Mouse (Mus musculus) limb, embryonic 15.5 days (tissue): ENCODE measurements at regions not wholly inside any gene's neighbourhood (a gene's known extent, or its start where the extent isn't known, plus 50 kb on each side); places are given as distances from the start of the nearest gene placed in this dataset.

Source experiments
- ATAC-seq: fragments of 200-750 bp; cut with Nextera tagmentation; 2 replicates; pipeline ENCODE4 v1.8.0; 2017; ENCODE audit warnings: low read depth, moderate TSS enrichment; ENCODE audit not compliant: insufficient number of reproducible peaks, low FRiP score, low TSS enrichment
- H3K27ac ChIP-seq: fragments of 300-500 bp; sonication (generic); 2 replicates; pipeline ENCODE4 v1.5.1; 2015; ENCODE audit warnings: moderate library complexity, mild to moderate bottlenecking, inconsistent platforms
- H3K27me3 ChIP-seq: fragments of 300-500 bp; sonication (generic); 2 replicates; pipeline ENCODE4 v1.6.1; 2015; ENCODE audit warnings: inconsistent platforms
- H3K36me3 ChIP-seq: fragments of 300-500 bp; sonication (generic); 2 replicates; pipeline ENCODE4 v1.6.1; 2015; ENCODE audit warnings: inconsistent platforms
- H3K4me1 ChIP-seq: fragments of 300-500 bp; sonication (generic); 2 replicates; pipeline ENCODE4 v1.6.1; 2015; ENCODE audit warnings: inconsistent platforms
- H3K4me2 ChIP-seq: fragments of 300-500 bp; sonication (generic); 2 replicates; pipeline ENCODE4 v1.6.1; 2015; ENCODE audit warnings: mild to moderate bottlenecking, inconsistent platforms
- H3K4me3 ChIP-seq: fragments of 300-500 bp; sonication (generic); 2 replicates; pipeline ENCODE4 v1.5.1; 2015; ENCODE audit warnings: mild to moderate bottlenecking, inconsistent platforms
- H3K9ac ChIP-seq: fragments of 300-500 bp; sonication (generic); 2 replicates; pipeline ENCODE4 v1.6.1; 2015; ENCODE audit warnings: inconsistent platforms
- H3K9me3 ChIP-seq: fragments of 300-500 bp; sonication (generic); 2 replicates; pipeline ENCODE4 v1.6.1; 2016; ENCODE audit warnings: inconsistent platforms
- WGBS: fragments of 180-500 bp; shearing (Covaris S2); methylation state at CpG from one replicate; pipeline ENCODE4 v1.1.7; 2015; 5-methylcytosine and 5-hydroxymethylcytosine counted together

DNA sequence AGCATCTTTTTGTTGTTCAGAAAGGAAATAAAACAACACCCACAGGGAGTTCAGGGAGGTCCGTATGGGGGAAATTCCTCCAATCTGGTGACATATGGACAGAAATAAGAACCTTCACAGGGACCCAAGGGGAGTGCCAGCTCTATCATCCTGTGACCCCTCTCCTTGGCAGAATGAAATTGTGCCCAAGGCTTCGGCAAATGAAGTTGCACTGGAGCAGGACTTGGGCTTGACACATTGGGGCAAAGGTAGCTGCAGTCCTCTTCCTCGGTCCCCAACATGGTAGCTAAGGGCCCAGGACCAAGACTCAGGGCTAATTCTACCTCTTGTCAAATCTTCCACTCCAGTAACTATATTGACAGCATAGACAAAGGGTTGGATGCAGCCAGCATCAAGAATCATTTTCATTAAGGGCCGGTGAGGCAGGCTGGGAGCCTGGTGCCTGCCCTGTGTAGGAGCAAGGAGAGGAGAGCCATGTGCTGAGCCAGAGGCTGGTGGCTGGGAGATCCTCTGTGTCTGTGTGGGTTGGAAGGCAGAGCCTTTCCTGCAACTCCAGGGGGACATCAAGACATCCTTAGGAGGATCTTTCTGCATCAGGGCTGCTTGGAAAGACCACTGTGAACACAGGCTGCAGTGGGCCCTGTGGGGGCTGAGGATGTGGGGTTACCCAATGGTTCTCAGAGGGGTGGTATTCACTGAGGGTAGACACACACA lies 59.2 kb upstream of the Slco4a1 start:
- WGBS, result 72% methylated on average over 4 of the region's 4 CpGs
- H3K4me3 ChIP-seq, result no peak overlapping the region
- H3K27me3 ChIP-seq, result 0 out of 2 replicates have a peak, but pooled peaks cover 8% of the 10 kb centered on the region
- no peak for ATAC-seq
- H3K27ac ChIP-seq, result no peak overlapping the region
- H3K9ac ChIP-seq, result no peak overlapping the region
- H3K36me3 ChIP-seq, result no peaks in the 10 kb centered on the region
- no peaks in the 10 kb centered on the region for H3K4me1 ChIP-seq
- H3K4me2 ChIP-seq, result no peak overlapping the region
- no peaks in the 10 kb centered on the region for H3K9me3 ChIP-seq

GRCm38 (mm10) chr2:180396211-180396610 lies 59.8 kb upstream of the Slco4a1 start:
- 78% methylated on average over 3 of the region's 3 CpGs for WGBS
- H3K4me3 ChIP-seq, result no peak overlapping the region
- H3K9ac ChIP-seq, result no peak overlapping the region
- no peak overlapping the region for H3K4me2 ChIP-seq
- no peaks in the 10 kb centered on the region for H3K36me3 ChIP-seq
- H3K9me3 ChIP-seq, result no peaks in the 10 kb centered on the region
- ATAC-seq, result no peak
- no peak overlapping the region for H3K27ac ChIP-seq
- H3K27me3 ChIP-seq, result 0 out of 2 replicates have a peak, but pooled peaks cover 11% of the 10 kb centered on the region
- H3K4me1 ChIP-seq, result no peaks in the 10 kb centered on the region

DNA sequence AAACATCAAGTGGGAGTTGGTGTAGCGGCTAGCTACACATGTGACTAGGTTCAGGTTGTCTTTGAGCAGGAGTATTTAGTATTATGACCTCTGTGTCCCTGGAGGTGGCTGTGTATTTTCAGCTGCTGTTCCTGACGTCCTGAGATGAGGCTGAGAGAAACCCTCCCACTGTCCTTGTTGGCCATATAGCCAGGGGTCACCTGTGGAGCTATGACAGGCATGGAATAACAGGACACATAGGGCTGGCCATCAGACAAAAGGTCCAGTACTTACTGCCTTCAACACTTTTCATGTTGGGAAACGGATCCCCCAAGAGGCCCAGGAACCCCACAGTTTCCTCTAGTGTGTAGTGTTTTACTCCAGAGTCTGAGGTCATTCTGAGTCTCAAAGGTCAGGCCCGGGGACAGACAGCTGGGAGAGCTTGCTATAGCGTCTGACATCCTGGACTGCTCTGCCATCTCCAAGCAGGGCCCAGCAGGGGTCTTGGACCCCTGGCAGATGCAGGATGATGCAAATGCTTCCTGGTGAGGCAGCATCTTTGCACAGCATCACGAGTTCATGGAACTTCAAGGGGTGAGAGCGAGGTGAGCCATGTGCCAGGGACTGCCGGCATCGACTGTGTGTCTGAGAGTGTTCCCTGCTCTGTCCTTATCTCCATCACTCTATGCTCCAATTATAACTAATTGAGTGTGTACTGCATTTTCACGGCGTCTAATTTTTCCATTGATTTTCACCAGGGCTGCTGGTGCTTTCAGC lies 60.6 kb upstream of the Slco4a1 start:
- WGBS, result 56% methylated on average over 11 of the region's 11 CpGs
- no peaks in the 10 kb centered on the region for H3K36me3 ChIP-seq
- no peak for ATAC-seq
- H3K4me1 ChIP-seq, result no peaks in the 10 kb centered on the region
- H3K27me3 ChIP-seq, result peaks cover 19% of the 10 kb centered on the region
- H3K27ac ChIP-seq, result no peak overlapping the region
- no peak overlapping the region for H3K4me3 ChIP-seq
- no peak overlapping the region for H3K4me2 ChIP-seq
- no peaks in the 10 kb centered on the region for H3K9me3 ChIP-seq
- no peak overlapping the region for H3K9ac ChIP-seq

DNA sequence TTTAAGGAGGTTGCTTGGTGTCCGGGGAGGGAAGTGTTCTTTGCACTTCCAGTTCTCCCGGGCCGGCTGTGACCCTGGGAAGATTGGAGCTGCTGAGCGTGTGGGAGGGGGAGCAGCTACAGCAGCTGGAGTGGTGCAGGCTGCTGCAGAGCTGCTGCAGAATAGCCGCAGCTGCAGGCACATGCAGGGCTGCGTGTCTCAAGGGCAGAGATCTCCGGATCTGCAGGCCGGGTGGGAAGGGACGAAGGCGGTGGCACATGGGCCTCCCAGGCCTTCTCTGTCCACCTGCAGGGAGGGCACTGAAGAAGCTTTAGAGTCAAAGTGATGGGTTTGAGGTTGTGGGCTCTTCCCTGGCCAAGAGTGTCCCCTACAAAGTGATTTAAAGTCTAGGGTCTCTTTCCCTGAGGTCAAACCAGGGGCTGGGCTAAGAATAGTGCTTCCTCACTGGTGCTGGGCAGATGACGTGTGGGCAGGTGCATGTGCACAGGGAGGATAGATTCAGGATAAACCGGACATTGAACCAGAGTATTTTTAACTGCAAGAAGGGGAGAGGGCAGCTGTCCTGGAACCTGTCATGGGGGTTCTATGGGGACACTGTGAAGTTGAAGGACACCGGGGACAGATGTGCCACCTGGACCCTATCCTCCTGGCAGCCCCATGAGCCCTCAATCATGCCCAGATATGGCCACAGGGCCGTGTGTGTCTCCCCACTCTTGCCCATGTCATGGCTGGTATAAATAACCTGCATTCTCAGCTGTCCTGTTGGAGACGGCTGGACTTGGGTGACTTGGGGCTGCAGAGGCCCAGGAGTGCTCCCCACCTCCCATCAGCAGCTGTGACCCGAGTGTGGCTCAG lies 58.6 kb upstream of the Gata5 start:
- Histone ChIP-seq H3K9me3 (no peaks in the 10 kb centered on the region), H3K4me3 (no peak overlapping the region), H3K27ac (no peak overlapping the region), H3K36me3 (no peaks in the 10 kb centered on the region), H3K4me1 (no peaks in the 10 kb centered on the region), H3K9ac (no peak overlapping the region), H3K4me2 (no peak overlapping the region), H3K27me3 (peaks cover 42% of the 10 kb centered on the region)
- WGBS, result 61% methylated on average over 16 of the region's 16 CpGs
- ATAC-seq, result no peak

DNA sequence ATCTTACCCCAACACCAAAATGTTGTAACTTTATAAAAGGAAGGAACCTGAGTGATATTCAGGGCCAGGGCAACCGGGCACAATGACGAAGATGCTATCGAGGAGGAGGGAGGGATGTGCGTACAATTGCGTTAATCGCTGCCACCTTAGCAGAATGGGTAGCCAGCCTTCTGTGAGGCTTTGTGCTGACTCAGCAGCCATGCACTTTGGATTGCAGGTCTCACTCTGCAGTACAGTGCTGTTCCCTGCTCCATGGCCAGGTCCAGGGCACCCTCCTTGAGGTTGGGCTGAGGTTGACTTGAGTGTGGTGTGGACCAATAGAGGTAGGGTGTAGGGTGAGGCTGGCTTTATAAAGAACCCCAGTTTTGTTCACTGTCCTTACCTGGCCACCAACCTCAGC lies 57.8 kb upstream of the Gata5 start:
- 85% methylated on average over 6 of the region's 6 CpGs for WGBS
- Histone ChIP-seq H3K4me2 (no peak overlapping the region), H3K4me1 (no peaks in the 10 kb centered on the region)

DNA sequence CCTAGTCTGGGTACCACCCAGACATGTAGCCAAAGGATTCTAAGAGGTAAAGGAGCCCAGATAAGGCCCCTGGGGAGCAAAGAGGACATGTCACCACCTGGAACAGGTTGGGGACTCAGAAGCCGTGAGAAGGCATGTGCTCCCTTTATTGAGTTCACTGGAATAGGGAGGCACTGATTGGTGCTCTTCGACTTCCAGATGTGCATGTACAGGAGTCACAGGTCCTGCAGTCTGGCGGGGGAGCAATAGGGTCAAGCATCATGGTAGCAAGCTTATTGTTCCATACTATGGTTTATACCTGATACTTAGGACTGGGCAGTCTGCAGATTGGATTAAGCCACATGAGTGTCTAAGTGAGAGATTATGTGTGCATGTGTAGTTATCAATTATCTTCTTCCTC lies 56.9 kb upstream of the Gata5 start:
- Histone ChIP-seq H3K4me1 (peaks cover 3% of the 10 kb centered on the region), H3K9me3 (no peaks in the 10 kb centered on the region), H3K27me3 (peaks cover 58% of the 10 kb centered on the region), H3K27ac (no peak overlapping the region), H3K4me2 (no peak overlapping the region), H3K4me3 (no peak overlapping the region), H3K36me3 (no peaks in the 10 kb centered on the region), H3K9ac (no peak overlapping the region)
- 79% methylated on average over 3 of the region's 3 CpGs for WGBS
- ATAC-seq, result no peak

More for the DNA sequence above, 57.8 kb upstream of the Gata5 start:
- no peak for ATAC-seq
- no peaks in the 10 kb centered on the region for H3K9me3 ChIP-seq
- H3K27me3 ChIP-seq, result peaks cover 48% of the 10 kb centered on the region
- H3K4me3 ChIP-seq, result no peak overlapping the region
- H3K36me3 ChIP-seq, result no peaks in the 10 kb centered on the region
- H3K27ac ChIP-seq, result no peak overlapping the region
- H3K9ac ChIP-seq, result no peak overlapping the region

- no peak overlapping the region for H3K27ac ChIP-seq
- no peaks in the 10 kb centered on the region for H3K36me3 ChIP-seq
- H3K4me2 ChIP-seq, result no peak overlapping the region
- H3K4me3 ChIP-seq, result no peak overlapping the region
- no peak overlapping the region for H3K9ac ChIP-seq
- H3K27me3 ChIP-seq, result peaks cover 66% of the 10 kb centered on the region
- WGBS, result 54% methylated on average over 15 of the region's 15 CpGs
- no peaks in the 10 kb centered on the region for H3K9me3 ChIP-seq
- H3K4me1 ChIP-seq, result peaks cover 11% of the 10 kb centered on the region
- ATAC-seq, result no peak
These were observed 55.9 kb upstream of the Gata5 start for GRCm38 (mm10) chr2:180390216-180390996.

GRCm38 (mm10) chr2:180389486-180389885 lies 55.0 kb upstream of the Gata5 start:
- 54% methylated on average over 2 of the region's 2 CpGs for WGBS
- H3K4me3 ChIP-seq, result no peak overlapping the region; the same call in 1 of the 2 replicates
- H3K27me3 ChIP-seq, result peaks cover 75% of the 10 kb centered on the region

GRCm38 (mm10) chr2:180389013-180389412 lies 54.5 kb upstream of the Gata5 start:
- Histone ChIP-seq H3K4me3 (peak overlapping the region; percentile 7; the same call in 1 of the 2 replicates), H3K27me3 (peaks cover 79% of the 10 kb centered on the region)

More at GRCm38 (mm10) chr2:180389486-180389885, 55.0 kb upstream of the Gata5 start:
- Histone ChIP-seq H3K27ac (no peak overlapping the region), H3K4me1 (peaks cover 14% of the 10 kb centered on the region), H3K9ac (no peak overlapping the region), H3K9me3 (no peaks in the 10 kb centered on the region), H3K36me3 (no peaks in the 10 kb centered on the region), H3K4me2 (no peak overlapping the region)
- ATAC-seq, result no peak

DNA sequence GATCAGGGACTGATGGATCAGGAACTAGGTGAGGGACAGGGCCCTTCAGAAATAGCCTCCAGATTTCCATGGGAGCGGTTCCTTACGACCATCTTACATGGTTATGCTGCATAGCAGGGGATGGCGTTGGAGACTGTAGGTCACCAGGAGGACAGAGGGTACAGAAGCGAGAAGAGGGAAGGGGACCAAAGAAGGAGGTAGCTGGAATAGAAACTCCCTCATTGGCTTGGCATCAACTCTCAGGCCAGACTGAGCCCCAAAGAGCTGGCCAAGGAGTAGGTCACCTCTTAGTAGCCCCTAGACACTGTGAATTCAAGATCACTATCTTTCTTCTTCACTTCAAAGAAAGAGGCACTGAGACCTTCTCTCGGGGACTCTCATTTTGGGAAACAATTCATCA lies 53.6 kb upstream of the Gata5 start:
- Histone ChIP-seq H3K4me3 (no peak overlapping the region), H3K9me3 (no peaks in the 10 kb centered on the region), H3K36me3 (no peaks in the 10 kb centered on the region), H3K4me1 (peaks cover 14% of the 10 kb centered on the region), H3K9ac (no peak overlapping the region), H3K27me3 (peaks cover 87% of the 10 kb centered on the region), H3K27ac (no peak overlapping the region), H3K4me2 (no peak overlapping the region)
- 66% methylated on average over 5 of the region's 5 CpGs for WGBS
- ATAC-seq, result no peak

More at GRCm38 (mm10) chr2:180389013-180389412, 54.5 kb upstream of the Gata5 start:
- Histone ChIP-seq H3K9me3 (no peaks in the 10 kb centered on the region), H3K9ac (no peak overlapping the region), H3K4me2 (no peak overlapping the region), H3K4me1 (peaks cover 14% of the 10 kb centered on the region), H3K27ac (no peak overlapping the region), H3K36me3 (no peaks in the 10 kb centered on the region)
- 71% methylated on average over 12 of the region's 12 CpGs for WGBS
- ATAC-seq, result no peak

DNA sequence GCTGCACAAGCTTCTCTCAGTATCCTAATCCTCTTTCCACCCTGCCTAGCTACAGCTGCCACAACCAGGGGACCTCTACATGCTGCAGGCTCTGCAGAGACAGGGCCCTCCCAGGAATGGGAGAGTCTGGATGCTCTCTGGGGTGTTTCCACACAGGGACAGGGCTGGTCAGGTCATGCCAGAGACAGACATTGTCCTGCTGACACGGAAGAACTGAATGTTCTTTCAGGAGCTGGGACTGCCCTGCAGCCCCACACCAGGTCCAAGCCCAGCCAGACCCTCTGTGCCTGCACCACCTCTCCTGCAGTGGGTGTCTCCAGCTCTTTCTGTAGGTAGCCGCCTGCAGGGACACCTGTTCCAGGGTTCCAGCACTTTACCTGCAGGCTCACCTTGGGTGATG lies 52.8 kb upstream of the Gata5 start:
- H3K4me3 ChIP-seq, result peak overlapping the region; percentile 33; the same call in 1 of the 2 replicates
- H3K27ac ChIP-seq, result no peak overlapping the region
- H3K9me3 ChIP-seq, result no peaks in the 10 kb centered on the region
- no peak overlapping the region for H3K4me2 ChIP-seq
- peaks cover 87% of the 10 kb centered on the region for H3K27me3 ChIP-seq
- no peak for ATAC-seq
- peaks cover 14% of the 10 kb centered on the region for H3K4me1 ChIP-seq
- 41% methylated on average over 2 of the region's 2 CpGs for WGBS
- no peaks in the 10 kb centered on the region for H3K36me3 ChIP-seq
- H3K9ac ChIP-seq, result no peak overlapping the region
